Mouse (Mus musculus): ENCODE data around the gene Evx1.

The Evx1 gene

DNA sequence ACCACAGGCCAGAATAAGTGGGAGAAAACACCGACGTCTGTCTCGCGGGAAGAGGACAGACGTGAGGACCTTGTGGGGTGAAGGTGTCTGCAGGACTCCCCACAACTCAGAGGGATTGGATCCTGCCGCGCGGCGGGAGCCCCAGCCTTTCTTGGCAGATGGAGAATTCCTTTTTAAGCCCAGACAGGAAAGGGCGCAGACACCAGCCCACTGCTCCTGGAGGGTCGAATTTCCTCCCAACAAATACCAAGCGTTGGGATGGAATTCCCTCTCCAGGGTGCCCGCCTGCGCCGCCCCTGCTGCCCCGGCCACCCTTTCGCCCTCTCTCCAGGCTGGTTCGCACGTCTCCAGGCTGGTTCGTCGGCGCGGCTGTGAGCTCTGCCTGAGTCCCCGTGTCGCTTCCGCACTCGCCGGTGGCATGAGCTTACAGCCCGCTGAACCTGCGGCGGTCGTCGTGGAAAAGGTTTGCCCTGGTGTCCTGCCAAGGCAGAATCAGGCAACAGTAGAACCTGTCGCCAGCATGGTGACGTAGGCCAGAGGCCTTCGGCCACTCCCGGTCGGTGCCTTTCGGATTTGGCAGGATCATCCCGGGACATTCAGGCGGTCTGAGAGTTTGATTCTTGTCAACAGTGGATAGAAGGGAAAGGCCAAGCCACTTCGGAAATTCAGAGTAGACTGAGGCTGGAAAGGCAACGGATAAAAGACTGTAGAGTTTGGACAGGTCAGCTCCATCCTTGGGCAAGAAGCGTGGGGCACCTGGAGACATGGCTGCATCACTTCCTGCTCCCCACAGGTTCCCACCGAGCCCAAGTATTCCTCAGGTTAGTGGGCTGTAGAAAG lies 22.1 kb upstream of the Evx1 start:
- no peak for DNase-seq

DNA sequence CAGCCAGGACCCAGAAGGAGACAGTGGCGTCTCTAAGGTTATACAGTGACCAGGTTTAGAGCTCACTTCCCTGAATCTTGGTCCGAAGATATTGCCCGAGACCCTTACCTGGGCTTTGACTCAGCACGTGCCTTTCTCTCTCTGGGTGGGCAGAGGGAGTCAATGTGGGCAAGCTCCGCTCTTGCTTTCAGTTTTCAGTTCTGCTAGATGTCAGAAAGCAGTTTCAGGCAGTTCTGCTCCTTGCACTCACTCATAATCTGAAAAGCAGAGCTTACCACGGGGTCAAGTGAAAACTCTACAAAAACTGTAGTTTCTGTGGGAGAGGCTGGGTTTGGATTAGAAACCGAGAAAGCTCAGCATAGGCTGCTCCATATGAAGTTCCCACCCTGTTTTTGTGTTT lies 21.0 kb upstream of the Evx1 start:
- DNase-seq, result no peak

DNA sequence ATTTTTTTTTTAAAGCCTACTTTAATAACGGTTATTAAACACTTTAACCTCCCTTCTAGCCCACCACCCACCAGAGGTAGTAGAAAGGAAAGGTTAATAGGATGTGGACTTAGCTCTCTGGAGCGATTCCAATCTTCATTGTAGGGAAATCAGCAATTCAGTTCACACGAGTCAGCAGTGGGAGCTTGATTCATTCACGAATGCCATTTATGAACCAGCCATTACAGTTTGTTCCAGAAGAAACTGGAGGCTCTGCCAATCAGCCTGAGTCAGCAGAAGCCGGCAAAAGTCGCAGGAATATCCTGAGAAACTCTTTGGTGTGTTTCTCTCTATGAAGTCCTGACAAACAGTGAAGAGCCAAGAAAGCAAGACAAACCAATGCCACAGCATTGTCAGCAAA lies 18.7 kb upstream of the Evx1 start:
- no peak for DNase-seq

DNA sequence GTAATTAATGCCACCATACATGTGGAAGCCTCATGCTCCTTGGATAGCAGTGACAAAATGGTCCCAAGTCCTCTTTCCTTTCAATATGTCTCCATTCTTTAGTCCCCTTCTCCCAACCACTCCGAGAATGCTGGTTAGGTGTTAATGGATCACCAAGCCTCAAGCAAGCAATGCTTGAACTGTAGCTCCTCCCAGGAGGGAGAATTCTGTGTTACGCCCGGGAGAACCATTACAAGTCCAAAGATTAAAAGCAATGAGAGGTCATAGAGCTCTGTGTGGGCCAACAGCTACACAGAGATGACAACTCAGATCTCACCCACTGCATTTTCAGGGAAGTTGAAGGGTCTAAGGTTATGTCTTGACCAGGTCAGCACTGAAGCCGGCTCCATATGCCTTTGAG lies 14.8 kb upstream of the Evx1 start:
- no peak for DNase-seq

- DNase-seq, result no peak
These were observed 12.5 kb upstream of the Evx1 start for GRCm38 (mm10) chr6:52300806-52301205.

DNA sequence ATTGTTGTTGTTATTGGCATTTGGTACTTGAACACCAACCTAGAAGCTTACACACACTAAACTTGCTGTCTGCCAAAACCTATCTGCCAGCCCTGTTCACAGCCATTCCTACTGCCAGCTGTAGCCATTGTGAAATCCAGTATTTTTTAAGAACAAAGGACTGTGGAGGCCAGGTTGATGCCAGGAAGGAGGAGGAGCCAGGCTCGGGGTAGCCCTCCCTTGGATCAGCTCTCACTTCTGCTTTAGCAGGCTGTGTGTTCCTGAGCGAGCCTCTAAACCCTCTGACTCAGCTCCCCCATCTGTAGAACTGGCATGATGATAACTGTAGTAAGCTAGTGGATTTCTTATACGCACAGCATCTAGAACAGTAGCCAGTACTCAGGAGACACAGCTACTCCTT lies 9.9 kb upstream of the Evx1 start:
- DNase-seq, result no peak

GRCm38 (mm10) chr6:52305877-52306389 lies 7.4 kb upstream of the Evx1 start:
- DNase-seq, result peak; percentile 46 to 59

GRCm38 (mm10) chr6:52309766-52310165 lies 3.5 kb upstream of the Evx1 start:
- DNase-seq, result no peak

GRCm38 (mm10) chr6:52310366-52310765 lies 2.9 kb upstream of the Evx1 start:
- DNase-seq, result no peak

DNA sequence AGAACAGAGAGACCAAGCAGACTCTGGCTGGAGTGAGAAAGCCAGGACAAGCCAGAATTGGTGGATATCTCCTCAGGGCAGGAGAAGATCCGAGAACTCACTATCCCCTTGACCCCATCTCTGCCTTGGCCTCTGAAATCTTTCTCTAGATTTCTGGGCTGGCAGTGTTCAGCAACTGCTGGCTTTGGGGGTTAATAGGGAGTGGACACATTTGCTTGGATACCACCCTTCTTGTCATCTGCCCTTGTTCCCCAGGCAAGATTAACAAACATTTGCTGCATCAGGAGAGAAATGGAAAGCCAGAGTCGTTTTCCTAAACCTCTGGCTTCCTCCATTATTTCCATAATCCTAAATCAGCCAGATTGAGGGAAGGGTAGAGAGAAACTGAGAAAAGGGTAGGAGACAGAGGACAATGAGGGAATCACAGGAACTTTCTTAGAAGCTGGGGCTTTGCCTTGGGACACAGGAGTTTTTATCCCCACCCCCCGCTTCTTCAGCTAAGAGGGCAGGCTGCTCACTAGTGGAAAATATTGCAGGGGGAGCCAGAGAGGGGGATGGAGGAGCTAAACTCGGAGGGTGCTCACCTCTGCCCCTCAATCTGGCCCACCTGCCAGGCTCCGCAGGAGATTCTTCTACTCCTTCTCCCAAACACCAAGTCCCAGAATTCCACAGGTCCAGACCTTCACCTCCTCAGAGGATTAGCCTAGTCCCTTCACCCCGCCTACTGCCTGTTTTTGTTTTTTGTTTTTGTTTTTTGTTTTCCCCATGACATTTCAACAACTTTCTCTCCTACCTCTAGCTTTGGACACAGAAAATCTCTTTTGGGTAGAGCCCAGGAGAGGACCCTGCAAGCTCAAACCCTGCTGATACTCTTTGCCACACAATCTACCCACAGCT lies 1.4 kb upstream of the Evx1 start:
- no peak for DNase-seq

- no peak for DNase-seq
These were observed 761 bp upstream of the Evx1 start for GRCm38 (mm10) chr6:52312558-52312915.

- DNase-seq, result no peak
These were observed 1.2 kb downstream of the Evx1 start for GRCm38 (mm10) chr6:52314304-52315100.

DNA sequence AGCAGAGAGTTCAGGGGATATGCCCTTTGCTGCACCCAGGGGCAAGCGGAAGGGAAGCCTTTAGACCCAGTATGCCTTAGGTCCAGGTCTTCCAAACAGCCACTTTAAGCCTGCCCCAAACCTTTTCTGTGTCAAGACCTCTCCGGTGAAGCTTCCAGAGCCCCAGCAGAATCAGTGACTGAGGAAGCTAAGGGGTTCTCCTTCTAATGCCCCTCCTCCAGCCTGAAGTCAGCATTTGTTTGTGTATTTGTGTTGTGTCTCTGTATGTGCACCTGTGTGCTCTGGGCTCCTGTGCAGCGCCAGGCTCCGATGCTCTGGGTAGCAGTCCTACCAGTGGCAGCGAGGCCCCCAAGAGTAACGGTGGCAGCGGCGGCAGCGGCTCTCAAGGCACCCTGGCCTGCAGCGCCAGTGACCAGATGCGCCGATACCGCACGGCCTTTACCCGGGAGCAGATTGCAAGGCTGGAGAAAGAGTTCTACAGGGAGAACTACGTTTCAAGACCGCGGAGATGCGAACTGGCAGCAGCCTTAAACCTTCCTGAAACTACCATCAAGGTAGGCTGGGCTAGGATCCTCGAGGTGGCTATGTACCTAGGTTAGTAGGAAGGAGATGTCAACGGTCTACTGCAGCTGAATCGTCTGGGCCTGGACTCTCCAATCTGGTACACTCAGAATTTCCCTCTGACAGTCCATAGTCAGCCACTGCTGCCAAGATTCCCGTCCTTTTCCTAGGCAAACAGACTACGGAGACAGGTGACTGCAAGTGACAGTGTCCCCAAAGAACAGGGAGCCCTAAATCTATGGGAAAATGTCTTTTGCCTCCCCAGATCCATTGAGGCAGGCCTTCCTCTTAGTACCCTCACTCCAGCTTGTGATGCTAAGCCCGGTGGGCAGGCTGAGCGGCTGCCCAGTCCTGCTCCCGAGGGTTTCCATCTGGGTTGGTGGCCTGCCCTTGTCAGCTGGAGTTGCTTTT lies 2.4 kb downstream of the Evx1 start:
- no peak for DNase-seq

- no peak for DNase-seq
These were observed 3.3 kb downstream of the Evx1 start for GRCm38 (mm10) chr6:52316413-52317184.

DNA sequence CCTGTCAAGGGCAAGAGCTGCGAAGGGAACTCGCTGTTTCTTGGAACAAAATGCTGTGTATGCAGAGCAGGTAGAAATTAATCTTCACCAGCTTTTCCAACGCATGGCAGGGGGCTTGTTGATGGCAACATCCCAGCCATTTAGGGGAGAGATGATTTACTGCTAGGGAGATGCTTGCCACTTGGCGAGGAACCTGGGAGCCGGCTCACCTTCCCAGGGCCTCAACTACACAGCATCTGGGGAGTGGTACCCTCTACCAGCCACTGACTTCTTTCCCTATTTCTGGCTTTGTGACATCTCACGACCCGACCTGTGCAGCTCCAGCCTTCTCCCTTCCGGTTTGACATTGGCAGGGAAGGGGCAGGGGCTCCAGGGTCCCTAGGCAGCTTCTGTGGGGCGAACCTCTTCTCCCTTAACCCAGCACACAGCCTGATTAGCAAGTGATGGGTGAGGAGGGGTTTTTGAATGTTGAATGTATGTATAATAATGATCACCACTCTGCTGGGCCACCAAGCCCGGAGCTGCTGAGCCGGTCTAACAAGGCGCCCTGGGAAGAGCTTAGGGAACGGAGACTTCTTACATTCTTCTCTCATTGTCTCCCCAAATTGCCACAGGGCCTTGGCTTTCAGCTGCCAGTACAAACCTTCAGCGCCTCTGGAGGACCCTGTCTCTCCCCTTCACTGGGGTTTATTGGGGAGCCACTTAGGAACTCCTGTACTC lies 4.3 kb downstream of the Evx1 start:
- DNase-seq, result no peak

DNA sequence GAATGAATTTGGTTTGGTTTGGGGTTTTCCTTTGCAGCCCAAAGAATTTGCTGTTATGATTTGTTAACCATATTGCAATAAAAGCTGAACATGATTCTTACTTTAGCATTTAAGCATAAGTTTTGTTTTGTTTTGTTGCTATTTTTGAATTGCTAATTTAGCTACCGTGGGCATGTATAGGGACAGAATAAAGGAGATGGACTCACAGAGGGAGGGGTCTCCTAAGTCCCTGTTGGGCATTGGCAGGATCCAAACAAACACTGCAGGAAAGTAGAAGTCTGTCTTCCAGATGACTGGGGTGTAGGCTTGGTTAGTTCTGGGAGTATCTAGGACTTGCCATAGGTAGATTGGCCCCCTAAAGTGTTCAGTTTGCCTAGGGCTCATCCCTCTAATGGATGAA lies 5.0 kb downstream of the Evx1 start:
- no peak for DNase-seq

DNA sequence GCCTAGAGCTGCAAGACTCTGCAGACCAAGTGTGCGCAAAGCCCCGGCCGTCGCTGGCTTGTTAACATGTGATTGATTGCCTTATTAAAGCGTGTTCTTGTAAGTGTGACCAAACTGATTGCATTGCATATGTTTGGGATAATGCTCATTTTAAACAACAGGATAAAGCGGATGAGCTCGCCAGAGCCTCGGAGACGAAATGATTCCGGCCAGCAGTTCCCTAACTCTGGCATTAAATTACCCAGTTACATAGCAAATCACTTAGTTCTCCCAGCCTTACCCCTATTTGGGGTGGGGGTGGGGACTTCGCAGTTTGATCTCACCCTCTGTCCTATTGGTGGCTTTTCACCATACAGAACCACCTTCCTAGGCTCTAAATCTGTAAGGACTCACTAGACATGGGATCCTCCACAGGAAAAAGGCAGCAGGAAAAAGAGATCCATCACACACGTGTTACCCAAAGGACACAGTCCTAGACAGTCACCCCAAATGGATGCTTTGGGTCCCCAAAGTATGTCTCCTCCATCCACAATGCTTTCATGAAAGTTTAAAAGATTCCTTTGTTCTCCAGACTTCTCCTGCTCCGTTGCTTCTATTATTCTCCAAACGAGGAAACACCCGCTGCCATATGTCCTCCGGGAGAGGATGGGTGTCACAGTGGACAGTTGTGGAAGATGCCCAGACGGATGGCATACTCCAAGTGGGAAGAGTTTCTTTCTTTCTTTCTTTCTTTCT lies 6.8 kb downstream of the Evx1 start:
- DNase-seq, result no peak

DNA sequence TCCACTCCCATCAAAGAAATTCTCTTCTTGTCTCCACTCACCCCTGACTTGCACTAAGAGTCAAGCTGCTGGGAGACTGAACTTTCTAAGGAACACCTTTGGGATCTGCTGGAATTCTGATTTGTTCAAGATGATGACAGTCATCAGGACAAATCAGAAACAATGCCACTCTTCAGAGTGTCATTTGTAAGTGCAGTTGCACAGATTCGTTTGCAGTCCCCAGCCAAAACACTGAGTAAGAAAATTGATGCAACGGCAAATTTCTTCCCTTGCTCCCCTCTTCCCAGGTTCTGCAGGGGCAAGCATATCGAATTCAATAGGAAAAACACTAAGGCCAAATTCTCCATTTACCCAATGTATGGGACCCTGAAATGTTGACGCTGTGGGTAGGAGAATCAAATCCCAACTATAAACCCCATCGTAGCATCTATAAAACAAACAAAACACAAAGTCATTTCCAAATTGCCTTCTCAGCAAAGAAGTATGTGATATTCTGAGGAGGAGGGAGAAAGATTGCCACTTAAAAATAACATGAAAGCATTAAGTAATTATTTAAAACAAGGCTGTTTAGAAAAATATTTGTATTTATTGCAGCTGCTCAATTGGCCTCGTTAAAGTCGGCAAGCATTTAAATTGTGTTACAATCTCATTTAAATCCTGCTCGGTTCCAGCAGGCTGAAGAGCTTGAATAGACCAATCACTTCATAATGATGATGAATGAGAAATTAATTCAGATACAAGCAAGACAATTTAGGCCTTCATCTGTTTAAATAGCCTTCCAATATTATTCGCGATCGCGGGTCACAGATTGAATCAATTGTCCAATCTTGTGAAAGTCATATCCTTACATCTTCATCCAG lies 7.9 kb downstream of the Evx1 start:
- DNase-seq, result no peak
